Mouse (Mus musculus) MEL (cell line): ENCODE measurements around the gene Rab24. TPM values are rescaled to one million over a fixed set of nuclear protein-coding genes. Genes with fewer than 3 reads are reported as not detected.

Source experiments
- DNase-seq: peaks from one replicate; pipeline ENCODE4 v3.0.0; 2011; ENCODE audit warnings: low read depth, low spot score
- H3K27ac ChIP-seq: 2 replicates; pipeline ENCODE4 v1.5.1; 2012; ENCODE audit warnings: low read depth, mild to moderate bottlenecking, control low read depth, low read length, moderate library complexity; ENCODE audit not compliant: control insufficient read depth
- H3K27me3 ChIP-seq, 2 experiments: fragments of 150-350 bp in 1 of 2; sonication (generic) in 1 of 2; 2 replicates each; pipeline ENCODE4 v1.6.1; 2012; ENCODE audit warnings: low read length in 2 of 2, mild to moderate bottlenecking in 2 of 2, improper control_type of control experiment in 1 of 2, moderate library complexity in 1 of 2; ENCODE audit not compliant: insufficient read depth in 2 of 2, control insufficient read depth in 1 of 2
- H3K36me3 ChIP-seq, 2 experiments: 2 replicates each; pipeline ENCODE4 v1.6.1; 2012 to 2014; ENCODE audit warnings: low read length in 2 of 2, improper control_type of control experiment in 1 of 2, inconsistent platforms in 1 of 2, mild to moderate bottlenecking in 1 of 2; ENCODE audit not compliant: insufficient read depth in 2 of 2, control insufficient read depth in 1 of 2
- H3K4me1 ChIP-seq, 2 experiments: fragments of 150-350 bp in 1 of 2; sonication (generic) in 1 of 2; 2 replicates each; pipeline ENCODE4 v1.6.1; 2012; ENCODE audit warnings: low read length in 2 of 2, improper control_type of control experiment in 1 of 2, mild to moderate bottlenecking in 1 of 2; ENCODE audit not compliant: insufficient read depth in 2 of 2, control insufficient read depth in 1 of 2
- H3K4me3 ChIP-seq, 2 experiments: fragments of 150-350 bp in 1 of 2; sonication (generic) in 1 of 2; 2 replicates each; pipeline ENCODE4 v1.5.1; 2012; ENCODE audit warnings: low read depth in 2 of 2, low read length in 2 of 2, mild to moderate bottlenecking in 2 of 2, moderate library complexity in 2 of 2, control low read depth in 1 of 2, improper control_type of control experiment in 1 of 2; ENCODE audit not compliant: control insufficient read depth in 1 of 2, insufficient read depth in 1 of 2
- H3K79me2 ChIP-seq: 2 replicates; pipeline ENCODE4 v1.6.1; 2012; ENCODE audit warnings: mild to moderate bottlenecking, low read length, moderate library complexity; ENCODE audit not compliant: control insufficient read depth, poor library complexity, insufficient read depth
- H3K9ac ChIP-seq: 2 replicates; pipeline ENCODE4 v1.6.1; 2012; ENCODE audit warnings: low read depth, mild to moderate bottlenecking, control low read depth, low read length, moderate library complexity; ENCODE audit not compliant: control insufficient read depth, poor library complexity, severe bottlenecking
- H3K9me3 ChIP-seq: fragments of 150-350 bp; sonication (generic); replicated peaks from 2 replicates; pipeline ENCODE4 v1.6.1; 2012; ENCODE audit warnings: mild to moderate bottlenecking, low read length, improper control_type of control experiment, moderate library complexity; ENCODE audit not compliant: insufficient read depth
- BHLHE40 ChIP-seq: IDR thresholded peaks from 2 replicates; pipeline ENCODE4 v1.6.1; 2012; ENCODE audit warnings: low read depth, mild to moderate bottlenecking, inconsistent platforms, low read length, improper control_type of control experiment, borderline replicate concordance
- CHD1 ChIP-seq: IDR thresholded peaks from 2 replicates; pipeline ENCODE4 v1.6.1; 2012; ENCODE audit warnings: low read depth, mild to moderate bottlenecking, inconsistent platforms, low read length, improper control_type of control experiment
- CHD2 ChIP-seq: IDR thresholded peaks from 2 replicates; pipeline ENCODE4 v1.6.1; 2011; ENCODE audit warnings: low read length, improper control_type of control experiment
- ELF1 ChIP-seq: IDR thresholded peaks from 2 replicates; pipeline ENCODE4 v1.6.1; 2014; ENCODE audit warnings: low read depth, mild to moderate bottlenecking, inconsistent platforms, low read length, improper control_type of control experiment, moderate library complexity
- EP300 ChIP-seq, 2 experiments: IDR thresholded peaks; 2 replicates each; pipeline ENCODE4 v1.6.1; 2011; ENCODE audit warnings: improper control_type of control experiment in 2 of 2, low read length in 2 of 2, low read depth in 1 of 2, mild to moderate bottlenecking in 1 of 2
- ETS1 ChIP-seq: IDR thresholded peaks from 2 replicates; pipeline ENCODE4 v1.6.1; 2012; ENCODE audit warnings: low read depth, mild to moderate bottlenecking, inconsistent platforms, low read length, improper control_type of control experiment, moderate library complexity
- GATA1 ChIP-seq: IDR thresholded peaks from 2 replicates; pipeline ENCODE4 v1.6.1; 2011; ENCODE audit warnings: low read depth, low read length, improper control_type of control experiment
- HCFC1 ChIP-seq: IDR thresholded peaks from 2 replicates; pipeline ENCODE4 v1.6.1; 2012; ENCODE audit warnings: low read depth, mild to moderate bottlenecking, inconsistent platforms, low read length, improper control_type of control experiment, moderate library complexity
- KAT2A ChIP-seq: conservative IDR thresholded peaks from 2 replicates; pipeline ENCODE4 v1.6.1; 2012; ENCODE audit warnings: low read depth, low read length, improper control_type of control experiment, inconsistent platforms
- MAX ChIP-seq: IDR thresholded peaks from 2 replicates; pipeline ENCODE4 v1.6.1; 2011; ENCODE audit warnings: low read length, improper control_type of control experiment
- MEF2A ChIP-seq: IDR thresholded peaks from 2 replicates; pipeline ENCODE4 v1.6.1; 2014; ENCODE audit warnings: low read depth, mild to moderate bottlenecking, inconsistent platforms, low read length, improper control_type of control experiment; ENCODE audit not compliant: poor library complexity, insufficient replicate concordance, severe bottlenecking; ENCODE audit errors: extremely low read depth
- MXI1 ChIP-seq: IDR thresholded peaks from 2 replicates; pipeline ENCODE4 v1.6.1; 2011; ENCODE audit warnings: mild to moderate bottlenecking, low read depth, low read length, improper control_type of control experiment
- MYC ChIP-seq: IDR thresholded peaks from 2 replicates; pipeline ENCODE4 v1.6.1; 2011; ENCODE audit warnings: low read depth, mild to moderate bottlenecking, low read length, improper control_type of control experiment, moderate library complexity
- NRF1 ChIP-seq: IDR thresholded peaks from 2 replicates; pipeline ENCODE4 v1.6.1; 2014; ENCODE audit warnings: low read depth, mild to moderate bottlenecking, inconsistent platforms, low read length, improper control_type of control experiment, moderate library complexity; ENCODE audit not compliant: poor library complexity, insufficient read depth, severe bottlenecking
- POLR2AphosphoS2 ChIP-seq: IDR thresholded peaks from 2 replicates; pipeline ENCODE4 v1.6.1; 2011; ENCODE audit warnings: low read length, improper control_type of control experiment
- RAD21 ChIP-seq: IDR thresholded peaks from 2 replicates; pipeline ENCODE4 v1.6.1; 2011; ENCODE audit warnings: mild to moderate bottlenecking, low read depth, low read length, improper control_type of control experiment
- SIN3A ChIP-seq: IDR thresholded peaks from 2 replicates; pipeline ENCODE4 v1.6.1; 2012; ENCODE audit warnings: low read length, improper control_type of control experiment, inconsistent platforms
- TCF12 ChIP-seq: IDR thresholded peaks from 2 replicates; pipeline ENCODE4 v1.6.1; 2014; ENCODE audit warnings: low read depth, mild to moderate bottlenecking, inconsistent platforms, low read length, improper control_type of control experiment, moderate library complexity
- UBTF ChIP-seq: IDR thresholded peaks from 2 replicates; pipeline ENCODE4 v1.6.1; 2012; ENCODE audit warnings: low read depth, mild to moderate bottlenecking, inconsistent platforms, low read length, improper control_type of control experiment, moderate library complexity, borderline replicate concordance; ENCODE audit not compliant: insufficient read depth
- USF1 ChIP-seq: IDR thresholded peaks from 2 replicates; pipeline ENCODE4 v1.6.1; 2014; ENCODE audit warnings: low read depth, mild to moderate bottlenecking, inconsistent platforms, low read length, improper control_type of control experiment, moderate library complexity
- ZC3H11A ChIP-seq: IDR thresholded peaks from 2 replicates; pipeline ENCODE4 v1.6.1; 2012; ENCODE audit warnings: low read depth, mild to moderate bottlenecking, inconsistent platforms, low read length, improper control_type of control experiment
- ZNF384 ChIP-seq: IDR thresholded peaks from 2 replicates; pipeline ENCODE4 v1.6.1; 2012; ENCODE audit warnings: low read depth, mild to moderate bottlenecking, inconsistent platforms, low read length, improper control_type of control experiment
- polyA plus RNA-seq, 2 experiments: library from polyadenylated mRNA; stranded (reverse) in 1 of 2; unstranded in 1 of 2; fragments of >175 nt in 1 of 2; fragments of >200 nt in 1 of 2; gene quantifications; 2 replicates each; pipeline versions ENCODE4 v1.2.1 to v1.2.4; 2012; ENCODE audit warnings: low replicate concordance in 2 of 2, low read depth in 1 of 2; ENCODE audit not compliant: insufficient read length in 2 of 2, insufficient read depth in 1 of 2, missing spikeins in 1 of 2
- total RNA-seq: library from RNA; depleted of rRNA; stranded (reverse); fragments of 300-350 nt; gene quantifications from 2 replicates; pipeline ENCODE4 v1.2.3, GENCODE M21; 2012

The Rab24 gene
- total and polyA plus RNA-seq, 3 experiments: 71.0 to 75.8 TPM; not detected in 1

- TF ChIP-seq MYC: peak; percentile 63; the same call in 1 of the 2 replicates
- 0 out of 2 replicates have a peak, but pooled peaks have one; percentile 37 for TF ChIP-seq USF1
- peak; percentile 27; the same call in 1 of the 2 replicates for TF ChIP-seq TCF12
- no peak for TF ChIP-seq NRF1
- TF ChIP-seq ZC3H11A: no peak
- no peak for TF ChIP-seq ZNF384
- peak; percentile 75 for TF ChIP-seq SIN3A
- peak; percentile 97 for TF ChIP-seq HCFC1
- TF ChIP-seq KAT2A: peak; percentile 87
- TF ChIP-seq POLR2AphosphoS2: peak; percentile 85
- no peak for TF ChIP-seq GATA1
- TF ChIP-seq CHD2: peak; percentile 64
- TF ChIP-seq ETS1: no peak
- TF ChIP-seq UBTF: no peak
Measured at GRCm38 (mm10) chr13:55362453-55363060, 40.8 kb upstream of the Rab24 start, which contains the start of gene Lman2 (continued).

GRCm38 (mm10) chr13:55361974-55362452 lies 40.3 kb upstream of the Rab24 start:
- Histone ChIP-seq H3K36me3 (peaks cover 8 to 29% of the 10 kb centered on the region in 2 experiments), H3K4me1 (peaks cover 10 to 30% of the 10 kb centered on the region in 2 experiments), H3K79me2 (peaks cover 50% of the 10 kb centered on the region), H3K27me3 (no peaks in the 10 kb centered on the region), H3K27ac (peak overlapping the region; percentile 94), H3K4me3 (peak overlapping the region; percentile 79 to 91), H3K9me3 (no peaks in the 10 kb centered on the region), H3K9ac (peak overlapping the region; percentile 88)
- DNase-seq: no peak
- peak; percentile 65; the same call in 1 of the 2 replicates for TF ChIP-seq MXI1
- no peak for TF ChIP-seq MEF2A
- TF ChIP-seq MYC: peak; percentile 69; the same call in 1 of the 2 replicates
- TF ChIP-seq MAX: peak; percentile 75

GRCm38 (mm10) chr13:55361145-55361544 lies 39.4 kb upstream of the Rab24 start:
- H3K27ac ChIP-seq: no peak overlapping the region
- TF ChIP-seq MEF2A: no peak
- no peak for TF ChIP-seq HCFC1
- no peak for TF ChIP-seq RAD21
- no peak for TF ChIP-seq BHLHE40
- no peak for TF ChIP-seq CHD1
- TF ChIP-seq EP300 (IDR thresholded peaks at IDR 0.05; ENCODE audit: low read depth in 1 of 2, low read length in 2 of 2): no peak
- TF ChIP-seq NRF1: no peak
- TF ChIP-seq ELF1: no peak
- no peaks in the 10 kb centered on the region for H3K27me3 ChIP-seq
- DNase-seq: no peak
- peaks cover 55% of the 10 kb centered on the region for H3K79me2 ChIP-seq
- H3K9ac ChIP-seq: peak overlapping the region; percentile 88
- H3K9me3 ChIP-seq: no peaks in the 10 kb centered on the region
- H3K4me1 ChIP-seq: peaks cover 10 to 28% of the 10 kb centered on the region in 2 experiments
- peaks cover 8 to 29% of the 10 kb centered on the region in 2 experiments for H3K36me3 ChIP-seq
- peak overlapping the region; percentile 79 to 91 for H3K4me3 ChIP-seq
